Mouse (Mus musculus): ENCODE results near the gene Spata5. TPM values are rescaled to one million over a fixed set of nuclear protein-coding genes. Genes with fewer than 3 reads are reported as not detected.

The Spata5 gene
- polyA plus RNA-seq, 1 experiment from 2014 or later: 36.1 TPM

DNA sequence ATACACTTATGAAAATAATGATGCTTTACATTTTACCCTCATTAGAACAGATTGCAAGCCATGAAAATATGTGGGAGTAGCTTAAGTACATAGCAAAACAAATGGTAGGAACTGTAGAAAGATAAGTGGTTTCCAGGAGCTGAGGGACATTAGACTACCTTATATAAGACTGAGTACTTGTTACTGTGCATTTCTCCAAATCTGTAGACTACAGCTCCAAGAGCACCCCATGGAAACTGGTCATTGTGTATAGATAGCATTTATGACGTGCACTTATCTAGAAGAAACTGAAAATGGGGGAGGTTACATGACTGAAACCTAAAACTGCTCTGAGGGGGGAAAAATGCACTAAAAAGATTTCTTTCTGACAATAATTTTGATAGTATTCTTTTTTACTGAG lies 63.0 kb downstream of the Spata5 start:
- no peak overlapping the region for H3K27ac ChIP-seq
- no peak overlapping the region for H3K4me2 ChIP-seq
- no peaks in the 10 kb centered on the region for H3K27me3 ChIP-seq
- no peak overlapping the region for H3K9ac ChIP-seq
- no peak overlapping the region for H3K4me3 ChIP-seq
- peaks cover 5% of the 10 kb centered on the region; the same call in 1 of the 2 replicates for H3K36me3 ChIP-seq
- ATAC-seq (ENCODE audit: insufficient number of reproducible peaks, low FRiP score, low TSS enrichment, low read depth): no peak
- no peaks in the 10 kb centered on the region for H3K9me3 ChIP-seq
- H3K4me1 ChIP-seq: no peaks in the 10 kb centered on the region
- 90% methylated on average over 1 of the region's 1 CpGs for WGBS

DNA sequence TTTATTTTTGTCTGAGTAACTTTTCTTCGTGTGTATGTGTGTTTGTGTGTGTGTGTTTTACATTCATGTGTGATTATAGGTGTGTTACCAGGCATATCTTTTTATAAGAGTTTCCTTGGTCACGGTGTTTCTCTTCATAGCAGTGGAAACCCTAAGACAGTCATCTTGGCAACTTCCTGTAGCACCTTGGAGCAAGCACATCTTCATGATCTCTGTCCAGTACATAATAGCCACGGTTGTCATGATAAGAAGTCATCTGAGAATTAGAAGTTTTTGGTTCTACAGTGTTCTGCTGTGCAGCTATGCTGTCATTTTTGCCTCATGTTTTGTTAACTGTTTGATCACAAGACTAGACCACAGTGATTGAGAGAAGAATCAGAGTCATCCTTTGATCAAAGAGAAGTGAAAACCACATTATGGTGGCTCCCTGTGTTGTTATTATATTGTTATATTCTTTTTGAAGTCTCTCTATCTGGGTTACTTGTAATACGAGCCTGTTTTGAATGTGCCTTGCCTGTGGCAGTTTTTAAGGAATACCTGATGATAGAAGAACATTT lies 64.1 kb downstream of the Spata5 start:
- H3K4me1 ChIP-seq: no peaks in the 10 kb centered on the region
- H3K36me3 ChIP-seq: peaks cover 5% of the 10 kb centered on the region; the same call in 1 of the 2 replicates
- H3K4me2 ChIP-seq: no peak overlapping the region
- H3K9me3 ChIP-seq: no peaks in the 10 kb centered on the region
- no peak overlapping the region for H3K9ac ChIP-seq
- 72% methylated on average over 4 of the region's 4 CpGs for WGBS
- H3K27me3 ChIP-seq: no peaks in the 10 kb centered on the region
- no peak for ATAC-seq (ENCODE audit: insufficient number of reproducible peaks, low FRiP score, low TSS enrichment, low read depth)
- H3K27ac ChIP-seq: no peak overlapping the region
- no peak overlapping the region for H3K4me3 ChIP-seq

DNA sequence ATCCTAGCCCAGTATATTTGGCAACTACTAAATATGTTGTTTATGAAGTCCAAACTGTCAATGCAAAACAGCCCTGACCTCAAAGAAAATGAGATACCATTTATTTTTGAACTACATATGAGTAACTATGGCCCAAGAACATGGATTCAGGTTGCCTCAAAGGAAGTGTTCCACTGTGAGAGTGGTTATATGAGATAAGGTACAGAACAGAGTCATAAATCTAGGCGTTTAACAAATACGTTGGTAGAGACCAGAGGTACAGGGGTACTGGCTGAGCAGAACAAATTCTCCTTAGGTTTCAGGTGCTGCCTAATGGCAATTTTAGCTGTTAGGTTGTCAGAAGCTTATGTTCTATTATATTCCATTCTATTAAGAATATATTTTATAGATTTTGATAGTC lies 67.9 kb downstream of the Spata5 start:
- Histone ChIP-seq H3K4me1 (no peaks in the 10 kb centered on the region), H3K9ac (no peak overlapping the region), H3K36me3 (no peaks in the 10 kb centered on the region), H3K4me2 (no peak overlapping the region), H3K27ac (no peak overlapping the region), H3K4me3 (no peak overlapping the region), H3K27me3 (no peaks in the 10 kb centered on the region), H3K9me3 (no peaks in the 10 kb centered on the region)
- WGBS: 71% methylated on average over 2 of the region's 2 CpGs
- ATAC-seq (ENCODE audit: insufficient number of reproducible peaks, low FRiP score, low TSS enrichment, low read depth): no peak

DNA sequence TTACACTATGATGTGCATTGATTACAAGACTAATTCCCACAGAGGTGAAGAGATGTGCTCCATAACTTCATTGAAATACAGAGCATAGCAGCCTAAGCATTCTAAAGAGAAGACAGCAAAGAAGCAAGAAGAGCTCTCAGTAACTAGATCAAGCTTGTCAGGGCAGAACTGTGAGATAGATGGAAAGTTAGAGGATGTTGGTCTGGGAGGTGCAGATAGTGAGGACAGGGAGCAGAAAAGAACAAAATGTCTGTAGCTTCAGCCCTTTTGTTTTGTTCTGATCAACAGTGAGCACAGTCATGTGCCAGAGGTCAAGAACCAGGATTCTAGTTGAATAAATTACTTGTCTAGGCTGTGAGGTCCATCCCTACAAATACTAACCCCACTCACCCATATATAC lies 68.5 kb downstream of the Spata5 start:
- no peaks in the 10 kb centered on the region for H3K4me1 ChIP-seq
- ATAC-seq (ENCODE audit: insufficient number of reproducible peaks, low FRiP score, low TSS enrichment, low read depth): no peak
- no peak overlapping the region for H3K4me2 ChIP-seq
- no peak overlapping the region for H3K9ac ChIP-seq
- H3K27ac ChIP-seq: no peak overlapping the region
- no peak overlapping the region for H3K4me3 ChIP-seq
- no peaks in the 10 kb centered on the region for H3K9me3 ChIP-seq
- H3K27me3 ChIP-seq: no peaks in the 10 kb centered on the region
- H3K36me3 ChIP-seq: no peaks in the 10 kb centered on the region

DNA sequence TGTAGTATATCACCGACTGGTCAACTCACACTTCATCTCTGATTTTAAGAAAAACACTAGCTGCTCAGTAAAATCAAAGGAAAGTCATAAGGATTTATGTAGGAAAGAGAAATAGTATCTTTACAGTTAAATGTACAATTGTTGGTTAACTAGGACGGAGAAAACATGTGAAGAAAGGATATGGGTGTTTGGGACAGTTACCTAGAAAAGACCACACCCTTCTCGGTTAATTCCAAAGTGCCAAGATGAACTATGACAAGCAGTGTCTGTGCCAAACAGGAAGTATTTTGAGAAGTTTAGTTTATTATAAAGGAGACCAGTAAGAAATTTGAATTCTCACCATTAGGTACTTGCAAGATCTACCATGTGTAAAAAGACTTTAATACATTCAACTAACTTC lies 70.3 kb downstream of the Spata5 start:
- Histone ChIP-seq H3K27me3 (no peaks in the 10 kb centered on the region), H3K36me3 (no peaks in the 10 kb centered on the region), H3K4me1 (no peaks in the 10 kb centered on the region), H3K27ac (no peak overlapping the region), H3K9me3 (no peaks in the 10 kb centered on the region), H3K4me2 (no peak overlapping the region), H3K9ac (no peak overlapping the region), H3K4me3 (no peak overlapping the region)
- WGBS: 82% methylated on average over 3 of the region's 3 CpGs
- no peak for ATAC-seq (ENCODE audit: insufficient number of reproducible peaks, low FRiP score, low TSS enrichment, low read depth)

DNA sequence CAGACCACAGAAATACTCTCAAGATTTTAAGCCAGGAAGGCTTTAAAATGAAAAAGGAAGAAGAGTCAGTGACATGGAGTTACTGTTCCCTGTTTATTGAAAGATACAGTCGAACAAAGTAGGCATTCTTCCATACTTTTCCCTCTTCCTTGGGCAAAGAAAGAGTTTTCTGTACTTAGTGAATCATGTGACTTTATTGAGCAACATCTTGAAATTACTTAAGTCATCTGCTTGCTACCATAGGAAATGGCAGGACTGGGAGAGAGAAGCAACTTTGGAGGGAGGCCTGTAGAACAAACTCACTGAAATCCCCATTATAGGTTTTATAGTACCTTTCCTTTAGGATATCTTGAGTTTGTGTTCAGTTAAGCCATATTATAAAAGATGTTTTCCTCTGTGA lies 81.2 kb downstream of the Spata5 start:
- ATAC-seq (ENCODE audit: insufficient number of reproducible peaks, low FRiP score, low TSS enrichment, low read depth): no peak
- Histone ChIP-seq H3K36me3 (no peaks in the 10 kb centered on the region), H3K9ac (no peak overlapping the region), H3K27ac (no peak overlapping the region), H3K4me1 (no peaks in the 10 kb centered on the region), H3K27me3 (no peaks in the 10 kb centered on the region), H3K9me3 (no peaks in the 10 kb centered on the region), H3K4me3 (no peak overlapping the region), H3K4me2 (no peak overlapping the region)
- WGBS: 74% methylated on average over 1 of the region's 1 CpGs

DNA sequence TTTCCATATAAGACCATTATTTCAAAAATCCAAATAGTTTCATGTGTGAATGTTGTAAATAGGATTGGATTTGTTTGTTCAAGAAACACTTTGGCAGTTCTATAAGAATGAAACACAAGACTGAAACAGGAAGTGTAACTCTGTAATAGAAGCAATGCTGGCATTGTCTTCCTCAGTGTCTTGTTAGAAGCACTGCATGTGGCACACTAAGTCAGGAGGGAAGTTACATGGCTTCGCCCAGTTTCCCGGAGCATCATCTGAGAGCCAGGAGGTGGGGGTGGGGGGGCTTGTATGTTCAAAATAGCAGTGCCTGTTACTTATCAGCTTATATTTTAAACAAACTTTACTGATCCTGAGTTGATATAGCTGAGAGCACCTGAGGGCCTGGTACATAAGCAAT lies 82.9 kb downstream of the Spata5 start:
- H3K27ac ChIP-seq: 0 out of 2 replicates have a peak overlapping the region, but pooled peaks have one; percentile 27

DNA sequence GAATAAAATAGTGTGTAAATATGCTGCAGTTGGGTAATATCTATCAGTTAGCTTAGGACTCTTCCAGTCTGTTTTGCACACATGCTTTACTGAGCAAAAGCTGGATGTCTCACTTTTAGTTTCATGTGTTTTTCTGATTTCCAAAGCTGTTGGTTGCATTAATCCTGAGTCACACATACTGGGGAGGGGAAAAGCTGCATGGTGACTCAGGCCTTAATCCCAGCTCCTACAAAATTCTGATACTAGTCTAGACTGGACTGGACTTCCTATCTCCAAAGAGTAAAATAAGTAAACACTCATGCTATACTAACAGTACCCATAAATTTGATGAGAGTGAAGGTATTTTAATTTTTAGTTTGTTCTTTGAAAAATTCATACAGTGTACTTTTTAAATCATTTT lies 84.2 kb downstream of the Spata5 start:
- Histone ChIP-seq H3K9ac (no peak overlapping the region), H3K27ac (no peak overlapping the region), H3K27me3 (no peaks in the 10 kb centered on the region), H3K4me1 (no peaks in the 10 kb centered on the region), H3K4me3 (no peak overlapping the region), H3K9me3 (no peaks in the 10 kb centered on the region), H3K4me2 (no peak overlapping the region), H3K36me3 (no peaks in the 10 kb centered on the region)
- no peak for ATAC-seq (ENCODE audit: insufficient number of reproducible peaks, low FRiP score, low TSS enrichment, low read depth)

More for the DNA sequence above, 82.9 kb downstream of the Spata5 start:
- Histone ChIP-seq H3K27me3 (no peaks in the 10 kb centered on the region), H3K4me3 (no peak overlapping the region), H3K9me3 (no peaks in the 10 kb centered on the region), H3K4me1 (no peaks in the 10 kb centered on the region), H3K9ac (no peak overlapping the region), H3K4me2 (no peak overlapping the region), H3K36me3 (no peaks in the 10 kb centered on the region)
- WGBS: 70% methylated on average over 2 of the region's 2 CpGs
- ATAC-seq (ENCODE audit: insufficient number of reproducible peaks, low FRiP score, low TSS enrichment, low read depth): no peak

DNA sequence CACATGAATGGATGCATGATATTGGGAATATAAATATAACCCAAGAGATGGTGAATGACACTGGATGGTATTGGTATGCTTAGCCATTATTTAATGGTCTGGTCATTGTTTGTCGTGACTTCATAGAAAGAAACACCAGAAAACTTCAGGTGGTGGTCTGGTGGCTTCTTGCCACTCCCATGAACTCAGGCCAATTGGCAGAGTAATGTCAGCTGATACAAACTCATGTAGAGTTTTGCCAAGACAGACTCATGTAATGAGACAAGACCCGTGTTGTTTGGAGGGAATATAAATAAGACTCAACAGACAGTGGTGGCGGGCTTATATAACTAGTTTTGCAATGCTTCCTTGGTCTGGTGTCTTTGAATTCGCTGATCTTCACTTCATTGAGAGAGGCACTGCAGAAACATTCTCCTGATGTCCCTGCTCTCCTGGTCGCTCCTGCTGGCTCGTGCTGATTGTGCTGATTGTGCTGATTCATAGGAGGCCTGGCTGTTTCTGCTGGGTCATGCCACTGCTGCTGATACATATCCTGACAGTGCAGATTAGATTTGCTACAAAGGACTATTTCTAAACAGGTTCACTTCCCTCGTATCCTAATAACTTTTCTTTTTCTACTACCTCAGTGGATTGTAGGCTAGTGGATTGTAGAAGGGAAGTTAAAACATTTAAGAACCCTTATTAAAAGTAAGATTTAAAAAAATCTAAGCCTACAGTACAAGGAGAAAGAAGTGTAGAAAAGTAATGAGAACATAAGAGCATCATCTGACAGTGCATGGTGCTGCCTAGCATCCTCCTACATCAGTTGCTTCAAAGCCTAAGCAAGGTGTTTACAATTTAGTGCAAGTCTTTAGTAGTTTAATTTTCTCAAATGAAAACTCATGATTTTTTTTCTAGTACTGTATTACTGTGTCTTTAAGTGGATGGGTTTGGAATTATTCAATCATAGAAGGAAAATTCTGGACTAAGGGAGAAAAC lies 90.6 kb downstream of the Spata5 start:
- no peaks in the 10 kb centered on the region for H3K27me3 ChIP-seq
- H3K4me1 ChIP-seq: no peaks in the 10 kb centered on the region
- no peak overlapping the region for H3K9ac ChIP-seq
- no peak overlapping the region for H3K27ac ChIP-seq
- no peaks in the 10 kb centered on the region for H3K36me3 ChIP-seq
- H3K4me3 ChIP-seq: no peak overlapping the region
- no peak for ATAC-seq (ENCODE audit: insufficient number of reproducible peaks, low FRiP score, low TSS enrichment, low read depth)
- H3K9me3 ChIP-seq: no peaks in the 10 kb centered on the region
- H3K4me2 ChIP-seq: no peak overlapping the region
- WGBS: 78% methylated on average over 7 of the region's 7 CpGs

DNA sequence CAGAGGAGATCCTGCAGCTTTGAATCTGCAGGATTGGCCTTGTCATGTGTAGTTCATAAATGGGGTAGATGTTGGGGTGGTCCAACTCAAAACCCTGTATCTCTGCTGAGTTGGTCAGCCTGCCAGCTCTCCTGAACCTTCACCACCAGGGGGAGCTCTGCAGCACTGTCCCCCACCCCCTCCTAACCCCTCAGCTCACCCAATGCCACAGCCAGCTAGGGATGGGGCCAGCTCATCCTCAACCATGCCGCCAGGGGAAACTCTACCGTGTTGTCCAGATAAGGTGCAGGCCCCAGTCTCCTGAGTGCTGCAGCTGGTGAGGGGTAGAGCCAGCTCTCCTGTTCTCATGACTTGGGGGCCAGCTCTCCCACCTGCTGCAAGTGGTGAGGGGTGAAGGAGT lies 95.8 kb downstream of the Spata5 start:
- H3K9me3 ChIP-seq: no peaks in the 10 kb centered on the region
- H3K9ac ChIP-seq: no peak overlapping the region
- H3K4me3 ChIP-seq: no peak overlapping the region
- no peak overlapping the region for H3K27ac ChIP-seq
- WGBS: 50% methylated on average over 2 of the region's 2 CpGs
- no peak for ATAC-seq (ENCODE audit: insufficient number of reproducible peaks, low FRiP score, low TSS enrichment, low read depth)
- no peaks in the 10 kb centered on the region for H3K27me3 ChIP-seq
- H3K4me1 ChIP-seq: no peaks in the 10 kb centered on the region
- no peaks in the 10 kb centered on the region for H3K36me3 ChIP-seq
- H3K4me2 ChIP-seq: no peak overlapping the region

DNA sequence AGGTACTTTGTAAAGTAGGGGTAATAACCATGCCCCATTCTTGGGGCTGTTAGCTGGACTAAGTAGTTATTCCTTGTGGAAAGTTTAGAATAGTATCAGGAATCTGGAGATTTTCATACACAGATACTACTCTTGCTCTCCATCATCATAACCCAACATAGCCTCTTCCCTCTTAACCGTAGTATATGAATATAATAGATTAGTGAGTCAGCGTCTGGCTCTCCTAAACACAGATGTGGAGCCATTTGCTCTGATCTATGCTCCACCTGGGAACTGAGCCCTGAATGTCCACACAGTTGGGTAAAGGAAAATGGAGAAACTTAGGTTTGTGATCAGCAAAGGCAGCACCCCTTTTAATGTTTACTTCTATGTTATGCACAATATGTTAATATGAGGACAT lies 96.7 kb downstream of the Spata5 start:
- Histone ChIP-seq H3K4me3 (no peak overlapping the region), H3K4me1 (no peaks in the 10 kb centered on the region), H3K27me3 (no peaks in the 10 kb centered on the region), H3K9ac (no peak overlapping the region), H3K36me3 (no peaks in the 10 kb centered on the region), H3K27ac (no peak overlapping the region), H3K4me2 (no peak overlapping the region), H3K9me3 (no peaks in the 10 kb centered on the region)
- no peak for ATAC-seq (ENCODE audit: insufficient number of reproducible peaks, low FRiP score, low TSS enrichment, low read depth)
- 88% methylated on average over 2 of the region's 2 CpGs for WGBS

DNA sequence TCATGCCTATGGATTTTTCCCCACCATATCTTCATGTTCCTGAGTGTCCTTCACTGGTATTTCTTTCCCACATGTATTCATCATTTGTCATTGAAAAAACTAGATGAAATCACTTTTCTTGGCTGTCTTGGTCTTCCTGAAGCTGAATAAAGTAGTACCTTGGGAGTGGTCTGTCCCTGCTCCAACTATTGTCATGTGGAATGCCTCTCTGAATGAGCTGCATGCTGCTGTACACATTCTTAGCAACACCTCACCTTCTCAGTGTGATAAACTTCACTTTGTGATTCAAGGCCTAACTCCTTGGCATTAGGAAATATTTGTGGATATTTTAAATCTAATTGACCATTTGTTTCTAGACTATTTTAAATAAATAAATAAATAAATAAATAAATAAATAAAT lies 98.9 kb downstream of the Spata5 start:
- no peaks in the 10 kb centered on the region for H3K9me3 ChIP-seq
- H3K36me3 ChIP-seq: no peaks in the 10 kb centered on the region
- H3K4me3 ChIP-seq: no peak overlapping the region
- no peak for ATAC-seq (ENCODE audit: insufficient number of reproducible peaks, low FRiP score, low TSS enrichment, low read depth)
- no peak overlapping the region for H3K4me2 ChIP-seq
- H3K4me1 ChIP-seq: no peaks in the 10 kb centered on the region
- H3K9ac ChIP-seq: no peak overlapping the region
- H3K27me3 ChIP-seq: no peaks in the 10 kb centered on the region
- H3K27ac ChIP-seq: no peak overlapping the region
